Mouse (Mus musculus): Measurements from ENCODE around the gene Scamp1. TPM values are rescaled to one million over a fixed set of nuclear protein-coding genes. Genes with fewer than 3 reads are reported as not detected.
A peak's percentile ranks its signal among the peaks of the same experiment; 100 is the strongest.

Gene Scamp1
- total RNA-seq, 1 experiment, result 15.5 TPM

DNA sequence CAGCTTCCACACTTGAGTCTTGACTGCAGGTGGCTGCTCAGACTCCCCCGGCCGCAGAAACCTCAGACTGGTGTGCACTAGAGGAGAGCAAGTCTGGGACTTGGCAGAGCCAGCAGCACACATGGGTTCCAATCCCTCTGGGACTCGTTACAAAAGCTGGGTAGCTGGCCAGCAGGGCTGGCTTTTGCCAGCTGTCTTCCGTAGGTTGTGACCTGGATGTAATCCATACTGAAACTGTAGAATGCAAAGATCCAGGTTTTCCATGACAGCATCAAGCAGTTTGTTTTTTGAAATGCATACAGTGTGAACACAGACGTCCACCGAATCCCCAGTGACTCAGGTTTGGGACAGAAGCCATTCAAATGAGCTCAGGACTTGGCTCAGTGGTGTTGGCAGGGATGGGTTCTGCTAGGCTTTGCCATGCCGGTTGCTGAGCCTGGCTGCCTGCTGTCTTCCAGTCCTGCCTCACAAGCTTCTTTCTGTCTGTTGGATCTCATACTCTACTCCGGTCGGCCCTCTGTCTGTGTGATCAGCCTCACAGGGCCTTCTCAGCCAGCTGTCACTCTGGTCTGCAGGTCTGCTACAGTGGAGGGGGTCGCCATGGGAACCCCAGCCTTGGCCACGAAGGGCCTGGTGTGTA, 107.1 kb downstream of the Scamp1 start:
- TF ChIP-seq ZNF384 (IDR thresholded peaks at IDR 0.05; ENCODE audit: low read depth, low read length), result no peak
- TF ChIP-seq HCFC1 (IDR thresholded peaks at IDR 0.05; ENCODE audit: borderline replicate concordance, insufficient read depth, low read length), result no peak
- no peak for TF ChIP-seq CHD2 (IDR thresholded peaks at IDR 0.05; ENCODE audit: low read depth, low read length)
- TF ChIP-seq ZC3H11A (IDR thresholded peaks at IDR 0.05; ENCODE audit: borderline replicate concordance, low read depth, low read length), result no peak
- no peak for TF ChIP-seq MAFK (IDR thresholded peaks at IDR 0.05; ENCODE audit: insufficient read depth, low read depth, low read length)
- H3K9ac ChIP-seq (ENCODE audit: insufficient read depth, low read depth, low read length, poor library complexity, severe bottlenecking), result no peak overlapping the region
- in situ Hi-C loops (cut with MboI; ENCODE audit: low sequenced_read_pairs in 2 of 2, unreplicated experiment in 2 of 2), result no loop called here
- H3K36me3 ChIP-seq (ENCODE audit: control insufficient read depth, insufficient read depth, low read length, poor library complexity, severe bottlenecking), result no peaks in the 10 kb centered on the region
- no peak overlapping the region for H3K4me3 ChIP-seq (ENCODE audit: insufficient read depth in 1 of 2, low read depth in 1 of 2, low read length in 2 of 2, poor library complexity in 1 of 2, severe bottlenecking in 1 of 2)
- H3K4me1 ChIP-seq (ENCODE audit: control insufficient read depth in 2 of 2, insufficient read depth in 2 of 2, low read length in 2 of 2, poor library complexity in 1 of 2), result no peaks in the 10 kb centered on the region
- no peak overlapping the region for H3K27ac ChIP-seq (ENCODE audit: insufficient read depth, low read depth, low read length, poor library complexity, severe bottlenecking)
- no peaks in the 10 kb centered on the region for H3K9me3 ChIP-seq (ENCODE audit: control insufficient read depth, insufficient read depth, low read depth, low read length)
- DNase-seq (ENCODE audit: low read depth, low spot score), result no peak

- Histone ChIP-seq H3K4me3 (ENCODE audit: insufficient read depth in 1 of 2, low read depth in 1 of 2, low read length in 2 of 2, poor library complexity in 1 of 2, severe bottlenecking in 1 of 2) (no peak overlapping the region), H3K9me3 (ENCODE audit: control insufficient read depth, insufficient read depth, low read depth, low read length) (no peaks in the 10 kb centered on the region), H3K4me1 (ENCODE audit: control insufficient read depth in 2 of 2, insufficient read depth in 2 of 2, low read length in 2 of 2, poor library complexity in 1 of 2) (peaks cover 0 to 2% of the 10 kb centered on the region in 2 experiments; a peak in 1 of 4 replicates), H3K9ac (ENCODE audit: insufficient read depth, low read depth, low read length, poor library complexity, severe bottlenecking) (no peak overlapping the region), H3K36me3 (ENCODE audit: control insufficient read depth, insufficient read depth, low read length, poor library complexity, severe bottlenecking) (no peaks in the 10 kb centered on the region), H3K27ac (ENCODE audit: insufficient read depth, low read depth, low read length, poor library complexity, severe bottlenecking) (no peak overlapping the region)
- in situ Hi-C loops (cut with MboI; ENCODE audit: low sequenced_read_pairs in 2 of 2, unreplicated experiment in 2 of 2), result no loop called here
- no peak for TF ChIP-seq CHD2 (IDR thresholded peaks at IDR 0.05; ENCODE audit: low read depth, low read length)
- peak; percentile 5; the same call in 1 of the 2 replicates for TF ChIP-seq ZC3H11A (IDR thresholded peaks at IDR 0.05; ENCODE audit: borderline replicate concordance, low read depth, low read length)
- peak; percentile 51 for DNase-seq (ENCODE audit: low read depth, low spot score)
Measured at GRCm38 (mm10) chr13:94177148-94177547, 108.5 kb downstream of the Scamp1 start.

DNA sequence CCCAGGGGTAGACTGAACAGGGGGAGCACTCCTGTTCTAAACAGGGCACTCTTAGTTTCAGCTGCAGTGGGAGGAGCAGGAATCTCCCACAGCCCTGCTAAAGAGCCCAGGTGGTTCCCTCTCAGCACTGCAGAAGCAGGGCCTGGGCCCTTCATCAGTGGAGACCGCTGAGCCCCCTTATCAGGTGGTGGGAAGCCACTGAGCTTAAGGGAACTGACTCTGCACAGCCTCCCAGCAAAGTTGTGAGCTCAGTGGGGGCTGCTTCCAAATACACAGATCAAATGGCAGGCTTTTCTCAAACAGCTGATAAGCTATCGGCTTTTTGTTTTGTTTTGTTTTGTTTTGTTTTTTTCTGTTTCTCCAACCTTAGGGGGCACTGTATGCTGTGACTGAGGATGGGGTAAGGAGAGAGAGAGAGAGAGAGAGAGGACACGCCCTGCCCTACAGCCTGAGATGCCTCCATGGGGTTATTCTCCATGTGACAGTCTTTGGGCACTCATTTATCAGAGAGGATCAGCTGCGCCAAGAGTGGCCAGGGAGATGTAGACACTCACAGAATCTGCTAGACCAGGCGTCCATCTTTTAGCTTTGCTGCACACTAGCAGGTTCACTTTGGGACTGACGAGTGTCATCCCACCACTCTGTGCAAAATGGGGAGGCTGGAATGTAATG, 110.1 kb downstream of the Scamp1 start:
- H3K27ac ChIP-seq (ENCODE audit: insufficient read depth, low read depth, low read length, poor library complexity, severe bottlenecking), result no peak overlapping the region
- peaks cover 0 to 4% of the 10 kb centered on the region in 2 experiments; a peak in 1 of 4 replicates for H3K4me1 ChIP-seq (ENCODE audit: control insufficient read depth in 2 of 2, insufficient read depth in 2 of 2, low read length in 2 of 2, poor library complexity in 1 of 2)
- in situ Hi-C loops (cut with MboI; ENCODE audit: low sequenced_read_pairs in 2 of 2, unreplicated experiment in 2 of 2), result no loop called here
- H3K9me3 ChIP-seq (ENCODE audit: control insufficient read depth, insufficient read depth, low read depth, low read length), result no peaks in the 10 kb centered on the region
- H3K9ac ChIP-seq (ENCODE audit: insufficient read depth, low read depth, low read length, poor library complexity, severe bottlenecking), result no peak overlapping the region
- no peaks in the 10 kb centered on the region for H3K36me3 ChIP-seq (ENCODE audit: control insufficient read depth, insufficient read depth, low read length, poor library complexity, severe bottlenecking)
- no peak for TF ChIP-seq ZC3H11A (IDR thresholded peaks at IDR 0.05; ENCODE audit: borderline replicate concordance, low read depth, low read length)
- no peak for TF ChIP-seq CHD2 (IDR thresholded peaks at IDR 0.05; ENCODE audit: low read depth, low read length)
- TF ChIP-seq HCFC1 (IDR thresholded peaks at IDR 0.05; ENCODE audit: borderline replicate concordance, insufficient read depth, low read length), result no peak
- no peak for TF ChIP-seq MAFK (IDR thresholded peaks at IDR 0.05; ENCODE audit: insufficient read depth, low read depth, low read length)
- TF ChIP-seq ZNF384 (IDR thresholded peaks at IDR 0.05; ENCODE audit: low read depth, low read length), result no peak
- DNase-seq (ENCODE audit: low read depth, low spot score), result no peak
- no peak overlapping the region for H3K4me3 ChIP-seq (ENCODE audit: insufficient read depth in 1 of 2, low read depth in 1 of 2, low read length in 2 of 2, poor library complexity in 1 of 2, severe bottlenecking in 1 of 2)

GRCm38 (mm10) chr13:94174577-94175279, 110.9 kb downstream of the Scamp1 start:
- DNase-seq (ENCODE audit: low read depth, low spot score), result no peak
- Histone ChIP-seq H3K9me3 (ENCODE audit: control insufficient read depth, insufficient read depth, low read depth, low read length) (no peaks in the 10 kb centered on the region), H3K36me3 (ENCODE audit: control insufficient read depth, insufficient read depth, low read length, poor library complexity, severe bottlenecking) (no peaks in the 10 kb centered on the region), H3K27ac (ENCODE audit: insufficient read depth, low read depth, low read length, poor library complexity, severe bottlenecking) (no peak overlapping the region), H3K9ac (ENCODE audit: insufficient read depth, low read depth, low read length, poor library complexity, severe bottlenecking) (no peak overlapping the region), H3K4me3 (ENCODE audit: insufficient read depth in 1 of 2, low read depth in 1 of 2, low read length in 2 of 2, poor library complexity in 1 of 2, severe bottlenecking in 1 of 2) (peak overlapping the region; percentile 28 to 57; a peak in 3 of 4 replicates), H3K4me1 (ENCODE audit: control insufficient read depth in 2 of 2, insufficient read depth in 2 of 2, low read length in 2 of 2, poor library complexity in 1 of 2) (peaks cover 0 to 4% of the 10 kb centered on the region in 2 experiments; a peak in 1 of 4 replicates)
- in situ Hi-C loops (cut with MboI; ENCODE audit: low sequenced_read_pairs in 2 of 2, unreplicated experiment in 2 of 2), result no loop called here
- TF ChIP-seq ZNF384 (IDR thresholded peaks at IDR 0.05; ENCODE audit: low read depth, low read length), result no peak
- no peak for TF ChIP-seq ZC3H11A (IDR thresholded peaks at IDR 0.05; ENCODE audit: borderline replicate concordance, low read depth, low read length)
- TF ChIP-seq CHD2 (IDR thresholded peaks at IDR 0.05; ENCODE audit: low read depth, low read length), result no peak
- TF ChIP-seq HCFC1 (IDR thresholded peaks at IDR 0.05; ENCODE audit: borderline replicate concordance, insufficient read depth, low read length), result no peak
